Mouse (Mus musculus) layer of hippocampus, adult 9-10 months (tissue): ENCODE results near the gene Astn2.

ENCODE experiments used
- DNase-seq: peaks from one replicate; pipeline ENCODE4 v3.0.0; 2022; ENCODE audit warnings: low spot score

Gene Astn2

DNA sequence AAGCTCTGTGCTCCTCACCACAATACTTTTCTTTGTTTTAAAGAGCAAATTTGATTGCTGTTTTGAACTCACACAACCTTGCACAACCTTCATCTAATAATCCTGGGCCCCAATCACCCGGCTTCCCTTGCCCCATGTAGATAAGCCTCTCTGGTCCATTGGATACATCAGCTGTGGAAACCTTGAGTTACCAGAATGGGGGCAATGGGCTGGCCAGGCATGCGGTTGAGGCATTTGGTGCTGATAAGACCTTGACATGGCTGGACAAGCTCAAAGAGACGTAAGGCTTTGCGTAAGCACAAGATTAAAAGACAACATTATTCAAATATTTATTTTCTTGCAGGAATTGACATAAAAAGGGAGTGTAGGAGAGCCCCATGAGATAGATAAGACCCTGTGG lies 988.9 kb downstream of the Astn2 start:
- no peak for DNase-seq

DNA sequence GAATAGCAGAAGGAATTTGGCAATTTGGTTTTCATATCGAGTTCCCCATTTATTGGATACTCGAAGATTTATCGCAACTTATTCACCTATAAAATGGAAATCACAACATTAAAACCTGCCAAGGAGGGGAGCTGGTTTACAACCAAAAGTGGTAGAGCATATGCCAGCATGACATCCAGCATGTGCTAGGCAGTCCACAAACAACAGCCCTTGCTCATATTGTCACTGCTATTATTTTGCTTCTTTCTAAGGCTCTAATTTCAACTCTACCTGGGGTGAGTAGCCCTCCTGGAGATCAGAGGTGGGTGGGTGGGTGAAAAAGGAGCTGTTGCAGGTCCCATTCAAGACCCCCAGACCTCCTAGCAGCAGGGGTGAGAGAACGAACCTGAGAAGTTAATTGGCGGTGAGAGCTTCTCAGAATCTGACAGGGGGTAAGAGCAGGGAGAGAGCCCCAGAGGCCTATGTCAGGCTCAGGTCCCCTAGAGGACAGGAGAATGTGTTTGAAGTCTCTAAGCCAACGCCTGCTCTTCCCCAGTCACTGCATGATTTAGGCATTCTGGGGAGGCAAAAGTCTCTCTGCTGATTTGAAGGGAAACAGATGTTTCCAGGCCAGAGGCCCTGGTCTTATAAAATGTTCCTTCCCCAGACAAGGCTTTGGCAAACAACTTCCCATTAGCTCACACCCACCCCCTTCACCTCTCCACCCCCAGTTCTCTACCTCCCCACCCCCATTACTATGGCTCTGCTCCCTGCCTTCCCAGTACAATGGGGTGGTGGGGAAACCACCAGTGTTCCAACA lies 1001.4 kb downstream of the Astn2 start:
- no peak for DNase-seq

DNA sequence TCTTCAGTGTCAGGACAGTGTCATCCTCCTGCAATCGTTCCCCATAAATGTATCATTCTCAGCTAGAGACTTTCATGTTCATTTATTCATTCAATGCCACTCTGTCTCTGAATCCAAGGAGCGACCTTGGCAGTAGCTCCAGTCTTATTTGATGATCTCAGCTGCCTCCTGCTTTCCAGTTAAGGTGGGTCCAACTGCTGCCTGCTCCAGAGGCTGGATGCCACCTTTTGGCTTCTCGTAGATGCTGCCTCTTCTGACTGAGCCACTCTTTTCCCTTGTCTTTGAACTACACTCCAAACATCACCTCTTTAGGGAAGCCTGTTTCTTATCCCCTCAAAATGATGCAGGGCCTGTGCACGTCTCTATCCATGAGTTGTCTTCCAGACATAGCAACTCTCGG lies 1002.1 kb downstream of the Astn2 start:
- no peak for DNase-seq

DNA sequence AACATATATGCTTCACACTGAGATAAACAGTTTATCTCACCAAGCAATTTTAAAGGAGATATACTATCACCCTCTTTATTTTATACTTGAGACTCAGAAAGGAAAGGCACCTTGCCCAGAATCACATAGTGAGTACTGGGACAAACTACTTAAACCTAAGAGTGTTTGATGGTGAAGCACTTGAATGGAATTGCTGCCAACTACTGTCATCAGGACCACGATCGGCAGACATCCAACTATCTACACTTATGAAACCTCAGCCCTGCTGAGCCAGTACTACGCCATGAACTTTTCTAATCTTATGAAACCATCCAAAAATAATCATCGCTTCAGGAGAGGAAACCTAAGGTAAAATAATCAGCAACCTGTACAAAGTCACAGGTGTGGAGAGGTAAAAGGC lies 1005.0 kb downstream of the Astn2 start:
- DNase-seq, result no peak

DNA sequence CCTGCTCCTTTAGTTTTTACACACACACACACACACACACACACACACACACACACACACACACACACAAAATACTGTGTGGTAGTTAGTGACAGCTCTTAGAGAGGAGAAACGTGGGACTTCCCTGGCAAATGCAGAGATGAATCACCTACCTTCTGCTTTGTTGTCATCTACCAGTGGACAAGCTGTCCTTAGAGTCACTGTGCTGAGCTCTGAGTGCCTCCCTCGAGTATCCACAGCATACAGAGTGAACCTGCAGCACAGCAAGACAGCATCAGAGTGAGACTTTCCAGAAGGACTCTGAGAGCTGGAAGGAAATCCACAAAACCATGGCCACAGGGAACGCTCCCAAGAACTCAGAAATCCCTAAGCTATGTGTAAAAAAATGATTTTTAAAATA lies 1007.6 kb downstream of the Astn2 start:
- DNase-seq, result no peak

DNA sequence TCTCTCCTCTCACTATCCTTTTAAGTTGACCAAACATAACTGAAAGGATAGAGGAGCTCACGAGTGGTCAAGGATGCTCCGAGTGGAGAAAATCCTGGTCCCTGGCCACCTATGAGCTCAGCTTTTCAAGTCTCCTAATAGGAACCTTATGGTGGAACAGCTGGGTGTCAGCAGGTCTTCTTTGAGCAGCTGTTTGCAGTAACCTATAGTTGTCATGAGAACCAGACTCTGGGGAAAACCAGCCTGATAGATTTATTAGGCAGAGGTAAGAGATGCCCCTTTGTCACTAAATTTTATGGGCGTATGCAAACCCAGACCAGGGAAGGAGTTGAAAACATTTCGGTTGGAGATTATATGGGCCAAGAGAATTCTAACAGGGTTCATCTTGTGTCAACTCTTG lies 1013.4 kb downstream of the Astn2 start:
- DNase-seq, result no peak

DNA sequence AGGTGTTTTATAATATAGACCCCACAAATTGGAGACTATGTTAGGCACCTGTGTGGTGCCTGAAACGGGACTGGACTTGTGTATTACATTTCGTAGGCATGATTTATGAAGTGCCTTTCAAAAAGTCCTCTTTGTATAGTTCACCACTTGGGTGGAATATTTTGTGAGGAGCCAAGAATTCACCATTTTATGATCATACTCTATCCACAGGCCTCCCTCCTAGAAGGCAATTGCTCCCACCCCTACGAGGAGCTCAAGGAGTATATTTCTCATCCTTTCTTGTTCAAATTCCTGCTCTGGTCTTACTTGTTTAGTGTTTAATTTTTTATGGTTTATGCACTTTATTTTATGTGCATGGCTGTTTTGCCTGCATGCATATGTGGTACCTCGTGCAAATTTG lies 1021.3 kb downstream of the Astn2 start:
- DNase-seq, result no peak

DNA sequence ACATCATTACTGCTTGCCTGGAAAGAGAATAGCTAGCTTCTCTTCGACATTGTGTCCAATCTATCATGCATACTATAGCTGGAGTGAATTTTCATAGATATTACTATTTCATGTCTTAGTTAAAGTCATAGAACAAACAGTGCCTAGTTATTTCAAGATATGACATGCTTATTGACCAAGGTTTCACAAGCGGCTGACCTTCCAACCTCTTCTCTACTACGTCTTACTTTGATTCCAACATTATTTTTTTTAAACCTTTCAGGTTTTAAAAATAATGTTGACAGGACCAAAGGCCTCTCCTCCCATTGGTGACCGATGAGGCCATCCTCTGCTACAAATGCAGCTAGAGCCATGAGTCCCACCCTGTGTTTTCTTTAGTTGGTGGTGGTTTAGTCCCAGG lies 1025.0 kb downstream of the Astn2 start:
- DNase-seq, result no peak

DNA sequence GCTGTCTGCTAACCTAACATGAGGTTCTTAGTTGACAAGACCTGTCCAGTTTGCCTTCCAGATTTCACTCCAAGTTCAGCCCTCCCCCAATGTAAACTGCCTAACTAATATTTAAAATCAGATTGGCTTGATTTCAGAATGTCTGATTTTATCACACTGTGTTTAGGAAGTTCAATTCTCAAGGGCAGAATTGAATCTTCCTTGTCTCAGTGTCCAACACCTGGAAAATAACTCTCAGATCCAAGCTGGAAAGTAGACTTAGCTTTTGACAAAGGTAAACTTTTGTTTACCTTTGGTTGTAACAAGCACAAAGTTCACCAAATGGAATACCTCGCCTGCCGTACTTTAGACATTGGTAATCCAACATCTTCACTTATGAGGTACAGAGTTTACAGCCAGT lies 1027.8 kb downstream of the Astn2 start:
- no peak for DNase-seq

DNA sequence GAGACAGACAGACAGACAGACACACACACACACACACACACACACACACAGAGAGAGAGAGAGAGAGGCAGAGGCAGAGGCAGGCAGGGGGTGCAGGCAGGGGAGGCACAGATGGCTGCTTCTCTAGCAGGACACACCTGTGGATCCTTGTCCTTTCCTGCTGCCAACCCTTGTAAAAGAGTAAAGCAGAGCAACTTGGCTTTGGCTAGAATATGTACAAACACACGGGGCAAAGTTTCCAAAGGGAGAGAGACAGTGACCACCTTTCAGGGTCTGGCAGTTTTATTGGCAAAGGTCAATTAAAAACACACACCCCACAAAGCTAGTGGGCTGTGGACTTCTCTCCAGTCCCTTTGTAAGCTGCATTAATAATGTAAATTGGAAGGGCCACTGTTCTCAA lies 1030.6 kb downstream of the Astn2 start:
- no peak for DNase-seq

DNA sequence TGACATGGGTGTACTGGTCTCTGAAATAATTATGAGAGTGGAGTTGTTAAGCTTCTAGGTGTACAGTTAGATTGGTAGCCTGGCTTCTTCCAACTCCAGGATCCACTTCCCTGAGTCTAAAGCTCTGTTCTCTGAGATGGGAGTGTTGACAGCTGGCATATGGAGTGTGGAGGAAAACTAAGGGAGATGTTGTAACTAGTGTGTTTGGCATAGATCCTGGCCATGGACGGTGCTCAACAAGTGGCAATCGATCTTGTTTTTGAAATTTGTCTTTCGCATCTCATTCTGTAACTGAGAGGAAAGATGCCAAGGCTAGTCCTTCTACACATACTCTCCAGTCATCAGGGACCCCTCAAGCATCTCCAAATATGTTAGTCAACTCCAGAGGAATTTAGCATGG lies 1031.7 kb downstream of the Astn2 start:
- no peak for DNase-seq

DNA sequence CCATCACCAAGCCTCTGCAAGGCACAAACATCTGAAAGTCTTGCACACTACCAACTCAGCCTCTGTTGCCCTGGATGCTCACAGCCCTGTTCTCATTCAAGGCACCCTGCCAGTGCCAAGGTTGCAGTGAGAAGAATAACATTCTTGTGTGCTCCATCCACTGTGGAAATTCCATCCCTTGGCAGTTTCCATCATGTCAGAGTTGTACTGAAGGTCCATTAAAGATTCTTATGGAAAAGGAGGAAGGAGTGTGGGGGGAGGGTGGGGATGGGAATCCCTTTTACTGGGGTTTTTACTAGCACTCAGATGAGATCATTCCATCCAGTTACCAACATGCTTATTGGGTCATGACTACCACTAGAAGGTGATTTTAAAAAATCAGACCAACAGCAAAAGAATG lies 1037.3 kb downstream of the Astn2 start:
- DNase-seq, result no peak

DNA sequence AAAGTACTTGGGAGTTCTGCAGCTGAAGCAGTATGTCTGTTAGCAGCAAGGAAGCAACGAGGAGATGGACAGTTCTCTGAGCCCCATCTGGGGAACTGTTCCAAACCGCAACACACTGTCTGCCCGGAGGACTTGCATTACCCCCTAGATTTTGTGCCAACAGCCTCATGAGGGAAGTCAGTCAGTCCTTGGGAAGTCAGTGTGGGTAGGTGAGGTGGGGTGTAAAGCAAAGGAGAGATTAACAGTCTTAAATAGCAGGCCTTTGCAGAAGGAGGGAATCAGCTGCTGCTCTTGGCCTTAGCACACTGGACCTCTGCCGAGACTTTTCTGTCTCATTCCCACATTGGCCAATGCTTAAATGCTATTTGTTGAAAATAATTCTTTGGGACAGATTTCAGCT lies 1049.8 kb downstream of the Astn2 start:
- no peak for DNase-seq

DNA sequence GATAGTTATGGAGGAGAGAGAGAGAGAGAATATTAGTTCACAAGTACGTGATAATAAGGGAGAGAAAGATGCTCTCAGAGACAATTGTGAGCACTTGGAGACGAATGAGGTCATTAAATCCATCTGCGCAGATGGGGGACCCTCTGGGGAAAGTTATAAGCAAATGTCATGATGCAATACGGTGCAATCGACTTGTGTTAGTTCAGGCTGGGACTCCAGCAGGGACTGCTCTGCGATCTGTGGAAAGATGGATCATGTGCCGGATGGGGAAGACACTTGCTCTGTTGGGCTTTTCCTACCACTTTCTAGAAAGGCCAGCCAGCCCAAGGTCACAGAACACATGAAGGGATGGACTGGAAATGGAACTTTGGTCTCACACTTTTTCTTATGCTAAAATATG lies 1053.9 kb downstream of the Astn2 start:
- no peak for DNase-seq

DNA sequence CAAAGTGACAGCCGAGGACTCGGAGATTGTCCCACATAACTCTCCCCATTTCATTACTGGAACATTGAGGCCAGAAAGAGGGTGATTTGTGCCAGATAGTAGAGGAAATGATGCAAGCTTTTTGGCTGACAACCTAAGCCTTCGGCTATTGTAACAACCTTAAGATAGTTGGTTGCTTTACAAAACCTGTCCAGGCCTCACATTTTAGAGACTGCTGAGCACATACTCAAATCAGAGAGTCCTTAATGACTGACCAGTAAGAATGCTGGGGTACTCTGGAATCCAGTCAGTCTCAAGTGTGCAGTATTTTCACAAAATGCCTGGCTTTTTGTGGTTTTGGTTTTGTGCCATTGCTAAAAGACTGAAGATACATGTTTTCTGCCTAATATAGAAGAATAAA lies 1062.6 kb downstream of the Astn2 start:
- DNase-seq, result no peak

DNA sequence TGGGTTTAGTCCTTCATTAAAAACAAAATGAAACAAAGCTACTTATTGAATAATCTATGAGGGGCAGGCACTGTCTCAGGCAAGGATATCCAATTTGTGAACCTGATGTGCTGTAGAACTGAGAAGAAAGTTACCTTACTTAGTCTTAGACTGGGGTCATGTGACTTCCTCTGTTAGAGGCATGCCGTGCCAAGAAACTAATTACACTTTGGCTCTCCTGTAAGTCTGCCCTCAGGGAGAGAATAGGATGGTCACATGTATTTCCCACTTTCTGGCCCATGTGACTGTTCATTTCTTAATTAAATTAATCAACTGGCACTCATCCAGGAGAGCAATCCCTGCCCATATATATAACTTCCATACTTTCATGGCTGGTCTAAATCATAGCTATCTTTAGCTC lies 1070.7 kb downstream of the Astn2 start:
- DNase-seq, result no peak
